Mouse (Mus musculus): ENCODE measurements at regions not wholly inside any gene's neighbourhood (a gene's known extent, or its start where the extent isn't known, plus 50 kb on each side); places are given as distances from the start of the nearest gene placed in this dataset.

DNA sequence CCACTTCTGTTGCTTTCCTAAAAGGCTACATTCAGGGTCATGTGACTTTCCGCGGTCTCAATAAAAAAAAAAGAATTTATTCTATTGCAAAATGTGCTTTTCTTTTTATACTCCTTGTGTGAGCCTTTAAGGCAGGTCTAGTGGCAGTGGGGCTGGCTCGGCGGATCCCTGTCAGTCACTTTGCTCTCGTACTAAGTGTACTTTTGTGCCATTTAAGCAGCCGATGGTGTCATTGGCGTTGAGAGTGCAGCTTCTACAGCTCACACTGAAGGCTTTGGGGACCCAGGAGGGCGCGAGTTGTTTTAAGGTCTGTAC lies 313.1 kb downstream of the Mtx2 start:
- DNase-seq (ENCODE audit: low read depth, low spot score) = no peak

DNA sequence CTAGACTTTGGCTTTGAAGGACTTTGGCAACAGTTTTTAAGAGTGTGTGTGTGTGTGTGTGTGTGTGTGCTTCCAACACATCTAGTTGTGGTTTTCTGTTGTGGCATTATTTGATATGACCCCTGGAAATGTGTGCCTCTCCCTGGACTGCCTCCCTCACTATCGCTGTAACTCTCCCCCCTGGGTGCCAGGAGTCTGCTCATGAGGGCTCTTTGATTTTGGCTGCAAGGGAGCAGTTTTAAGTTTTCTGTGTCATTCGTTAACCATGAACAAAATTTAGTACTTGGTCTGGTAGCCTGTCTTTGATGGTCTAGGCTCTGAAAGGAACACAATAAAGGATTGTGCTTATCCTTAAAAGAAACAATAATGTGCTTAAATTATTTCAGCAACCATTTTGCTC lies 313.9 kb downstream of the Mtx2 start:
- no peak for DNase-seq (ENCODE audit: low read depth, low spot score)

DNA sequence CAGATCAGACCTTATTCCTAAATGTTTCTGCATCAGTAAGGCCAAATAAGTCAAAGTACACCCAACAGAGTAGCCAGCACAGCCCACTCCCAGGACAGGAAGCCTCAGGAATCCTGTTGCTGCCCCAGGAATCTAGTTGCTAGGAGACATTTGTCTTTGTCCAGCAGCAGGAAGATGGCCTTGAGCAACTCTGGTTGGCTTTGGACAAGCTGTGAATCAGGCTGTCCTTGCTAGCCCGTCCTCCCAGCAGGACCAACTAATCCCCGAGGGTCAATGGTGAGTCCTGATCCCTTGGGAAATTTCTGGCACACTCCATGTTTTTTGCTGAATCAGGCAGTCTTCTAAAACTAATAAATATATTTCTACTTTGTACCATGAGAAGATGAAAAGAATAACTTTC lies 317.1 kb downstream of the Mtx2 start:
- DNase-seq (ENCODE audit: low read depth, low spot score) = no peak

DNA sequence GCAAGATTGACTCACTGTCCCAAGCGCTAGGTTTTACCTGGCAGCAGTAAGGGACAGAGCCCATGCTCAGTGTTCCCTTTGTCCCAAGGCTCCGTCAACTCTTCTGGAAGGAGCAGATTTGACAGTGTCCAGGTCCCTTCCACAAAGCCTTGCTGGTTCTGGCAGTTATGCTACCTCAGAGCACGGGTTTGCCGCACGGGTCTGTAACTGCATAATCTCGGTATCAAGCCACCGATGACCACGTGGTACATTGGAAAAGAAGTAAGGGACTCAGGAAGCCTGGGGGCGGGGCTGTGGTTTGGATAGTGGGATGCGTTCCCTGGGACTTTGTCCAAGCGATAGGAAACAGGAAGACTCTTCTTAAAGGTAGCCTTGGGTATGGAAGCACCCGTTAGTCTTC lies 319.3 kb downstream of the Mtx2 start:
- no peak for DNase-seq (ENCODE audit: low read depth, low spot score)

DNA sequence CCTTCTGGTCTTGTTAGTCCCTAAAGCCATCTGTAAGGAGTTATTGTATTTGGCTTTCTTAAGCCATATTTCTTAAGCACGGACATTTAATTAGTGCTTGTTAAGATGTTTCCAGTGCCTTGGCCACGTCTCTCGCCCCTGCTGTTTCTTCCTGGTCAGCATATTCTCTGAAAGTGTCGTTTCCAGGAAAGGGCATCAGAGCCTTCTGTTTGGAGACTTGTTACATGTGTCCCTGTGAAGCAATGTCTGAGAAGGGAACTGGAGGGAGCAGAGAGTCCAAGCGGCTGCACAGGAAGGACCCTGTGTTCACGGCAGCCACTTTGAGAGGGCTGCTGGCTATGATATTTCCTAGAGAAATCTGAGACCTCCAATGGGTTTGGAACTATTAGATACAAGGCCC lies 320.7 kb downstream of the Mtx2 start:
- no peak for DNase-seq (ENCODE audit: low read depth, low spot score)

DNA sequence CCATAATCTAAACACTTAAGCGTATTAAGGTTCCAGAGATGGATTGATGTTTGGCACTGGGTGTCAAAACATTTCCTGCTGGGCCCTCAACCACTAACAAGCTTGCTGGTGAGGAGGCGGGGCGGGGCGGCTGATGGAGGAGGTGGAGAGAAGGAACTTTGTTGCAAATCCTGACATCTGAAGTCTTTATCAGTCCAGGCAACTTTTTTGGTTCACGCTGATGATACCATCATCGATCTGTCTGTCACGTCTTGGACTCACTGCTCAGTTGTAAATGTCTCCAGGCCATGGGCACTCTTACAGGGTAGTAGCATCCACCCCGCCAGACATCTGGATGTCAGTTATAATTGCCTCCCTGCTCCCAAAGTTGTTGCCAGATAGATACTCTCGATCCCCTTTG lies 321.8 kb downstream of the Mtx2 start:
- no peak for DNase-seq (ENCODE audit: low read depth, low spot score)

DNA sequence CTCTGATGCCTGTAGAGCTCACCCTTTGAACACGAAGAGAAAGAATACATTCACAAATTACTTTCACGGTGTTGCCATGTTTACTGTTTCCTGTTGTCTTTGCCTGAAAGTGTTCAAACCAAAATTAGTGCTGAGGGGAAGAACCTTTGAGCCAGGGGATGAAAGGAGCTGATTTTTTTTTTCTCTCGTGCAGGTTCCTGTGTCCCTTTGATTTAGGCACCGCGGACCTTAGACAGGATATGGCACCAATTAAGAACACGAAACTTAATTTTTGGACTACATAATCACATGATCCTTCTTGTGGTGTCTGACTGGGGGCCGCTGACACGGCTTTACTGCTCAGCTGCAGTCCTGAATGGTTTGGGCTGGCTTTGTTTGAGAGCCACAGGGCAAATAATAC lies 322.4 kb downstream of the Mtx2 start:
- no peak for DNase-seq (ENCODE audit: low read depth, low spot score)

DNA sequence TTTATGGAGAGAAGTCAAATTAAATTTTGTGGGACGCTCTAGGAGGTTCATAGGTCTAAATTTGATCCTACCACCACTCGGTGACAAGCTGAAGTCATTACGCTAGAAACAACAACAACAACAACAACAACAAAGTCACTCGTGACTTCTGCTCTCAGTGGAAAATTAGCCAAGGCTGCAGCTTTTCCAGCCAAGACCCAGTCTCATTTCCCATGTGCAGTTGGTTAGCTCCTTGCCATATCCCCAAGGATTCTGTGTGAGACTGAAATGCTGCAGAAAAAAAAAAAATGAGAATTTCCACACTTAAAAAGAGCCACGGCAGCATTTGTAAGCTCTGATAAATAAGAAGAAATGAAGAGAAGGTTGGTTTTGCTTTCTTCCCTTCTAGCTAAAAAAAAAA lies 323.4 kb downstream of the Mtx2 start:
- DNase-seq (ENCODE audit: low read depth, low spot score) = no peak

DNA sequence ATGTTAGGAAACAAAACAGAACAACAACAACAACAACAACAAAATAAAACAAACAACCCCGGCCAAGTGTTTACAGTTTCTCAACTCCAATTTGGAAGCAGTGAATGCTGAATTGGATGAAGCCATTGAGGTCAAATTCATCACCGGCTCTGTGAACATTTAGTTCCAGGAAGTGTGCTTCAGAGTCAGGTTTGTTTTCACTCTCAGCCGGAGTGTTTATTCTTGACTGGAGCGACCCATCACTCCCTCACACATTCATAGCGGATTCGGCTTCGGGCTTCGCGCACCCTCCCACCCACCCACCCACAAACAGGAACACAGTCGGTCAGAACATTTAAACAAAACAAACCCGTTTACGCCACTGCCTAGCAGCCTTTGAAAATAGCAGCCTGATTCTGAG lies 324.0 kb downstream of the Mtx2 start:
- no peak for DNase-seq (ENCODE audit: low read depth, low spot score)

DNA sequence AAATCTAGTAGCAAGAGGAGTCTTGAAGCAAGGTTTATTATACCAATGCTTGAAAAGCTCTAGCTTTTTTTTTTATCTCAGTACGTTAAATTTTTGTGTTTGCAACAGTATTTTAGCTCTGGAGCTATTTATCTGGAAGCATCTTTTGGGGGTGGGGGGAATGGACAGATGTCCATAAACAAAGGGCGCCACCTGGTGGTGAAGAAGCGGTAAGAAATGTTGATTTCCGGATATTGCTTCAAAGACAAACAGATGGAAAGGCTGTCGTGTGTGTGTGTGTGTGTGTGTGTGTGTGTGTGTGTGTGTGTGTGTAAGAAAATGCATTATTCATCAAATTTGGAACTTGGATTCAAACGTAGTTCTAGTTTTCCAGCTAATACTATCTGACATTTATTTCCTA lies 325.4 kb downstream of the Mtx2 start:
- peak; percentile 54 for DNase-seq (ENCODE audit: low read depth, low spot score)

DNA sequence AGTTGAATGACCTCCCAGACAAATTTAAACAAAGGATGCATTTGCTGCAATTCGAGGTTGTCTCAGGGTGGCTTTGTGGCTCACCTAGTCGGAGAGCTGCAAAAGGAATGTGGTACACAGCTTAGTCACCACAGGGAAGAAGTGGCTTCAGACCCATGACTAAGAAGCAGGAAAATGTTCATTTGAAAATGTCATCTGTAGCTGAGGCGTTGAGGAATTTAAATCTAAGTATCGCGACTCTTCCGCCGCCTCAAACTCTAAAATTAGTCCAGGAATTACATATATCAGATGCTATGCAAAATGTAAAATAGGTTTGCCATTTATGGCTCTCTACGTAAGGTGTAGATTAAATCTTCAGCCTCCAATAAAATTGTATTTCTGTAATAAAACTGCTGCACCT lies 325.9 kb downstream of the Mtx2 start:
- DNase-seq (ENCODE audit: low read depth, low spot score) = no peak

DNA sequence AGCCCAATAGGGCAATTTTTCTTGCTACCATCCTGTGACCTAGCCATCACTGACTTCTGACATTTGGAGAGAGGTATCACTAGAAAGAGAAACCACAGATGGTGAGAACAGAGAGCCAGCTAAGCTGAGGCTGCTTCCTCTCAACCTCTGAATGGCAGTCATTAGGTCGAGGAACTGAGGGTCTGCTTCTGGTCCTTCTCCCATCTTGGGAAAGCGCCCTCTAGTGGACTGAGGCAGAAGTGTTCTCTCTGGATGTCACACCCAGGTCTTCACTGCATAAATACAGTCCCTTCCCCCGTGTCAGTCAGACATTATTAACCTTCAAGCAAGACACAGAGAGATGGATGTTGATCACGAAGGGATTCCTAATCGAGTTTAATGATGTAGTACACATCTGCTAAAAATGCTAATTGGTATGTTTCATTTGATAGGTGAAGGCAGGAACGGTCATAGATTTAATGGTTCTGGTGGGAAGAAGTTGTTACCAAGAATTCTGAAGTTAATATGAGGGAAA lies 326.9 kb downstream of the Mtx2 start:
- DNase-seq (ENCODE audit: low read depth, low spot score) = no peak

DNA sequence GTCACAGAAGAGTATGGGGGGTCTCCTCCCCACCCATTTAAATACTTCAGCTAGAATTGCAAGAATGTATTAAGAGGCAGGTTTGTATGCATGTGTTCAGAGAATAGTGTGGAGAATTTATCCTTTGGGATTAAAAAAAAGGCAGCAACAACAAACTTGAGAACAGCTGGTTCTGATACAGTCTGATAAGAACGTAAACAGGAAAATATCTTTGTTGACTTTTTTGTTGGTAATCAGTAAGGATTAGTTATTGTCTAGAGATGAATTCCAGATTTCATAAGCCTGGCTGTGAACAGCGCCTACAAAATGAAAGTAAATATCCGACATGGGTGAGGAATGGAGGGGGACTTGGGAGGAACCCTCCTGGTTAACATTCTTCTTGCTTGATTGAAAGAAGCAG lies 328.8 kb downstream of the Mtx2 start:
- DNase-seq (ENCODE audit: low read depth, low spot score) = no peak

DNA sequence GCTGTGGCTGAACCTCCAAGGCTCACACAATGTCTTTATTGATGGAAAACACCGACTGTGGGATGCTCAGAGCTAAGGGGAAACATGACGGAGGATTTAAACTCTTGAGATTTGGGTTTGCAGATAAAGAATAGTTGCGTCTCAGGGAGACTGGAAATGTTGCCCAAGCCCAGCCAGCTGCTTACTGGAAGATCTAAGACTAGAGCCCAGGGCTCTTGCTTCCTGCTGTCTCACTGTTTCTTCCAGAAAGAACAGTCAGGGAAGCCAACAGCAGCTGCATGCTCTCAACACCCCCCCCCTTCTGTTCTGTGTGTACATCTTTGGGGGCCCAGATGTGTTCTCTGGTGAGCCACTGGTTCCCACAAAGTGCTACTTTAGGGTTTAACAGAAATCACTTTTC lies 333.0 kb downstream of the Mtx2 start:
- no peak for DNase-seq (ENCODE audit: low read depth, low spot score)

DNA sequence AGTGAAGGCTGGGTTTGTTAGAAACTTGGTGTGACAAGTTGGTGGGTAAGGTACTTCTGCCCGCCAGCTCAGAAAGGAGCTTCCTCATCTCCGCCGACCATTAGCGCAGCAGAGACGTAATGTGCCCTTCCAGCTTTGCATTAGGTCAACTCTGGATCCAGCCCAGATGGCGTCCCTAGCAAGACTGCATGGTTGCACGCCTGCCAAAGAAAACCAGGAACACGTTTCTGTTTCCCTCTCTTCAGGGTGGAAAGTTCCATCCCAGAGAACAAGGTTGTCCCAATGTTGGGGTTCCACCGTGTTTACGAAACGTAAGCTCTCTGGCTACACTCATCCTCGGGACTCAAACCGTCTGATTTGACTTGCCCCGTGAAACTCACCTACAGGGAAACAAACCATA lies 335.5 kb downstream of the Mtx2 start:
- DNase-seq (ENCODE audit: low read depth, low spot score) = no peak

DNA sequence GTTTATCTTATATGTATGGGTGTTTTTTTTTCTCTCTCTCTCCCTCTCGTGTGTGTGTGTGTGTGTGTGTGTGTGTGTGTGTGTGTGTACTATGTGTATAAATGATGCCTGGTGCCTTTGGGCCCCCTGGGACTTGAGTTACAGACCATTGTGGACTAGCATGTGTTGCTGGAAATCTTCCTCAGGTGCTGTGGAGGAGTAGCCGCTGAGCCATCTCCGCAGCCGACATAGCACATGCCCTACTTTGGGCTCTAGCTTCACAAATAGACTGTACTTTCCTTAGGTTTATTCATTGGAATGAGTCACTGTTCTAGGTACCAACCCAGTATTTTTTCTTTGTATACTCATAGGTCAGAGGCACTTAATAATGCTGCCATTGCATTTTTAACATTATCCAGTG lies 339.4 kb downstream of the Mtx2 start:
- no peak for DNase-seq (ENCODE audit: low read depth, low spot score)

DNA sequence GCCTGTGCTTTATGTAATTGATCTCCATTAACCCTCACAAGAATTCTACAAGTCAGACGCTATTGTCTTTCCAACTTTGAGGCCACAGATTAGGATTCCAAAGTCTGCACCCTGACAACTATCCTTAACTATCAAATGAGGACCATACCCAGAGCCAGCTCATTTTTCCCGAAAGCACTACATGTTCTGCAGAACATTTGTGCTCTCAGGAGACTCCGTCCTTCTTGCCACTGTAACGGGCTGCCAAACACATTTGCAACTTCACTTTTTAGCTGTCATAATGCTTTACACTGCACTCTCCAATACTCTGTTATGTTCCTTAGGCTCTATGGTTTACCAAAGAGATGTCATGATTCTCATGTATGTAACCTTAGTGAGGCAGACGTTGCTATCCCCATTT lies 350.7 kb downstream of the Mtx2 start:
- no peak for DNase-seq (ENCODE audit: low read depth, low spot score)

DNA sequence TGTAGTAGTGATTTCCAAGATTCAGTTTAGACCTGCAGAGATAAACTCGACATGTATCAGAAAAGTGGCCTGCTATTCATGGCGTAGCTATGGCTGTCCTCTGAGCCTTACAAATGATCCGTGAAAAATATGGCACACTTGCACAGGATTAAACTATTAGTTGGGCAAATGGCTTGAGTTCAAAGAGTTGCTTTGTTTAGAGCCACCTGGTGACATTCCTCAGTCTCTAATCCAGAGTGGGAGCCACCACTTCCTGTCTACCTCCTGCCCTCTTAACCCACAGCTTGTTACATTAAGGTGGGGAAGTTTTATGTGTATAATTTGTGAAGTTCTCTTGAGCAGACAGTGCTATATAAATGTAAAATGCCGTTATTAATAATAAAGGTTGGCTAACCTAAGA lies 357.7 kb downstream of the Mtx2 start:
- DNase-seq (ENCODE audit: low read depth, low spot score) = no peak

DNA sequence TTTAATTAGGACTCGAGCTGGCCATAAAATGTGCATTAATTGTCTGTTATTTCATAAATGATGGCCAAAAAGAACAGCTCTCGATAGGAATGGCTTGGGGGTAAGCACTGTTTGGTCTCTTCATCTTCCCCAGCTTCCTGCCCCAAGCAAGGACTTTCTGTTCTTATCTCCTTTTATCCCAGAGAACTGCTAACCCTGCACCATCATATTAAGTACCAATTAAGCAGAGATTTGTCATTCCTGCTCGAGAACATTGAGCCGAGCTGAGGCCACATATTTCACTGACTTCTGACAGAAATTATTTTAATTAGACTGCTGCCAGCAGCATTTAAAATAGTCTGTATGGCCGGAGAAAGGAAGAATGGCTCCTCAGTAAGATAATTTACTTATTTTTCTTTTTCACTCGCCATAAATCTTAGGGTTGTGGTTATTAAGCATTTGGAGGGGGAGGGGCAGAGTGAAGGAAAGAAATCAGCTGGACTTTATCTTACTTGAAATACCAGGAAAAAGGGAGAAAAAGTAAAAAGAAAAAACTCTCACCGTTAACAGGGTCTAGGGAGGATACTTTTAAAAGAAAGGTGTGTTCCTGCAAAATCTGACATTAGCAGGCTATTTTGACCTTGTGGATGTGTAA lies 377.1 kb downstream of the Mtx2 start:
- no peak for DNase-seq (ENCODE audit: low read depth, low spot score)

DNA sequence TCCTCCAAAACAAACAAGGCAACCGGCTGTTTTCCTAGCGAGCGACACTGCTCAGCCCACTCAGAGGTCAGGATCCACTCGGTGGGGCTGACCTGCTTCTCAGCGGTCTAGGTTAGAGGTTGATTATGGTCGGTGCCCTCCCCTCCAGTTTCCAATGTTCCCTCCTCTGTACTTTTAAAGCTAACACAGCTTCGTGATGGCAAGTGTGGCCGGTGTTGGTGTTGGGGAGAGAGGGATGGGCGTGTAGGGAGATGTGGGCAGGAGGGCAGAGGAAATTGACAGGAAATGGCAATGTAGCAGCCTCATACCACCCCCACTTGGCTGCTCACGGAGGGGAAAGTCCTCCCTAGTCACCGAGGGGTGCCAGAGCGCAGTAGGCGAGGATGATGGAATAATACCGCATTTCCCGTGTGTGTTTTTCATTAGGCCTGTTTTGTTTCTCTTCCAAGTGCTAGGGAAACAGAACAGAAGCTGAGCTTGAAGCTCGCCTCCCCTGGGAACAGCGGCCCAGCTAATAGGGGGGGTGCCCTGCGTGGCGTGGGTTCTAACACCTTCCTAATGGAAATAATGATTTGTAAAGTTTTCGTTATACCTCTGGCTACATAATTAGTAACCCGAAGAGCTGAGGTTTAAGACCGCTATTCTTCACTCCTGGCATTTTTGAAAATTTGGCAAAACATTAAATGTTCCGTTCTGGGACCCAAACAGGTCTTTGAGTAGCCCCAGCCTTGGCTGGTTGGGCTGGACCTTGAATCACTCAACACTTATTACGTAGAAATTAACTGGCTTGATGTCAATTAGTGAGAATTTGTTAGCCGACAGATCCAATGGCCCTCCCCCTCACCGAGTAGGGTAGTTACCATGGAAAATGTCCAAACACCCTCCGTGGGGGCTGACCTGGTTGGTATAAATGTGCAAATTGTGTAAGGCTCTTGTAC lies 383.5 kb downstream of the Mtx2 start:
- no peak for DNase-seq (ENCODE audit: low read depth, low spot score)

DNA sequence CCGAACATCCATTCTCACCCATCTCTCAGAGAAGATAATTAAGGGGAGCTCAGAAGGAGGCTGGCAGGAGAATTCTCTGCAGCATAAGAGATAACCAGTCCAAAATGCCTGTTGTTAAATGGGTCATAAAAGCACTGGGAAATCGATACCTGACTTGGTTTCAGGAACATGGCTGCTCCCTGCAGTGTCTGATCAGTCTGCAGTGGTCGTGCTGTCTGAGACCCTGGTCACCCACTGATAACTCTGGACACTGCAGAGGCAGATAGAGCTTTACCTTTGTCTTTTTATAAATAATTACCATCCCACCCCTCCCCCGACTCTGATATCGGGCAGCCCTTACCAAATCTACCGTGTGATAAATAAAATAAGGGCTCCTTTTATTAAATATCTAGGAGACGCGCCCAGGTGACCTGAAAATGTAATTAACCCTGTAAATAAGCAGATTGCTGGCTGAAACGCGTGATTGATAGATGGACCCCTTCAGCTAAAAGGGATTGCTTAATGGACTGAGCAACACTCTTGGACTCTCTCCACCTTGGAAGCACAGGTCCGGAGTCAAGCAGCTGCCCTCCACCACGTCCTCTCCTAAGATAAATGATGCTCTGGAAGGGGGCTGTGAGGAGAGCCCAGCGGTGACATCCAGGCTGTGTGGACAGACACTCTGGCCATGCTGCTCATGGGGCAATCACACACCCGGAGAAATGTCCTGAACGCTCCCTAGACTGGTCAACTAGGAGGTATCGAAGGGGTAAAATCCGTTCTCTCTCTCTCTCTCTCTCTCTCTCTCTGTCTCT lies 384.4 kb downstream of the Mtx2 start:
- no peak for DNase-seq (ENCODE audit: low read depth, low spot score)

DNA sequence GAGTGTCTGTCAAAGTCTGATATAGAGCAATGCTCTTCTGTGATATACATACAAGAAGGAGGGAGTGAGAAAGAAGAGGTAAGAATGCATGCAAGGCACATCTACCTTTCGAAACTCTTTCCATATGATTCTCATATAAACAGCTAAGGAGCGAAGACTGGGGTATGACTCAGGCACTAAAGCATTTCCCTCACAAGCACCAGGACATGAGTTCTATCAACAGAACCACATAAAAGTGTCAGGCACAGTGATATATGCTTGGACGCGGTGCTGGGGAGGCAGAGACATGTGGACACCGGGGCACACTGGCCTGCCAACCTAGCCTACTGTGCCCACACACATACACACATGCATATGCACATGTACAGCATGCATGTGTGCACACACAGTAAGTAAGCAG lies 391.3 kb downstream of the Mtx2 start:
- DNase-seq (ENCODE audit: low read depth, low spot score) = no peak
